Mouse (Mus musculus): ENCODE measurements around the gene Frmd8. TPM values are rescaled to one million over a fixed set of nuclear protein-coding genes. Genes with fewer than 3 reads are reported as not detected.

The Frmd8 gene
- total and polyA plus RNA-seq, 2 experiments from 2014 or later: 8.5 to 10.3 TPM

DNA sequence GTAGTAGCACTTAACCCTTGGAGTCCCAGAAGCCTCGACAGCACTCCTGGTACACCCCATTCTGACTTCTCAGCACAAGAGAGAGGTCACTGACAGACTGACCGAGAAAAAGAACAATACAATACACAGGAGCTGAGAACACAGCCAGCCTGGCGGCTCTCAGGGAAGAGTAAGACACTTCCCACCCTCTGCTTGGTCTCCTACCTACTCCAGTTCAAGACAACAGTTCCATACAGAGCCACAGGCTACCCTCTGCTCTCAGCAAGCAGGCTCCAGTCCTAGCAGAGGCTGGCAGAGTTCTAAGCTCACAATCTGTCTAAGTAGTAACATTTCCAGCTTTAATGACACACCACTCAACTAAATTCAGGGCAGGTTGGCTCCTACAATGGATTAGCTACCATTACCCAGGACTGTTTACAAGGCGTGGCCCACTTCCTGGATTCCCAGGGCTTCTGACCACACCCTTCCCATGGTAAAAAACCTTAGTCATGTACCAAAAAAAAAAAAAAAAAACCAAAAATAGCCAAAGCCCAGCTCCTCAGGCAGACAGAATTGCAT, 33.6 kb downstream of the Frmd8 start:
- H3K36me3 ChIP-seq (ENCODE audit: insufficient read depth): no peaks in the 10 kb centered on the region
- H3K4me1 ChIP-seq (ENCODE audit: insufficient read depth): peaks cover 11% of the 10 kb centered on the region
- DNase-seq (no peak), ATAC-seq (no peak)
- H3K4me2 ChIP-seq (ENCODE audit: low read depth): no peak overlapping the region
- WGBS: 59% methylated on average over 4 of the region's 4 CpGs
- no peak for TF ChIP-seq CTCF (IDR thresholded peaks at IDR 0.05; ENCODE audit: low read depth)
- no peak overlapping the region for H3K4me3 ChIP-seq (ENCODE audit: low read depth, low read length)
- H3K9ac ChIP-seq: no peak overlapping the region
- H3K9me3 ChIP-seq (ENCODE audit: low read length): no peaks in the 10 kb centered on the region
- H3K27ac ChIP-seq (ENCODE audit: low read depth, low read length): no peak overlapping the region
- H3K27me3 ChIP-seq (ENCODE audit: insufficient read depth, low read length): no peaks in the 10 kb centered on the region

DNA sequence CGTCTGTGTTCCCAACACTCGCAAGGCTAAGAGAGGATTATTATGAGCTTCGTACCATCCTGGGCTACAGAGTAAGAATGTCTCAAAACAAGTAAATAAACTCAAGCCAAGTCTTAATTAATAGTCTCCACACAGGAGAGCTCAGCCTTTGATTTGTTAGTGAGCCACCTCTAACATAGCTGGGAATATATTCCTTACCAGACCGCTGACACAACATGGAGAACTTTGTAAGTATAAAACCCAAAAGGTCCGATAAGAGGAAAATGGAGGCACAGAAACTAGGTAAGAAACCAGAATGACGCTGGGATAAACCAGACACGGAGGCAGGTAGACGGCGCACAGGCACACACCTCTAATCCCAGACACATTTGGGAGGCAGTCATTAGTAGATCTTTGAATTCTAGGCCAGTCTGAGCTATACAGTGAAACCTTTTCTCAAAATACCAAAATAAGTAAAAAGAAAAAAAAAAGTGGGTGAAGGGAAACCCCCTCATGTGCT, 34.1 kb downstream of the Frmd8 start:
- DNase-seq (no peak), ATAC-seq (no peak)
- H3K4me3 ChIP-seq (ENCODE audit: low read depth, low read length): no peak overlapping the region
- no peak for TF ChIP-seq CTCF (IDR thresholded peaks at IDR 0.05; ENCODE audit: low read depth)
- H3K9ac ChIP-seq: no peak overlapping the region
- no peaks in the 10 kb centered on the region for H3K27me3 ChIP-seq (ENCODE audit: insufficient read depth, low read length)
- H3K27ac ChIP-seq (ENCODE audit: low read depth, low read length): no peak overlapping the region
- H3K4me1 ChIP-seq (ENCODE audit: insufficient read depth): peaks cover 11% of the 10 kb centered on the region
- H3K9me3 ChIP-seq (ENCODE audit: low read length): no peaks in the 10 kb centered on the region
- H3K4me2 ChIP-seq (ENCODE audit: low read depth): no peak overlapping the region
- WGBS: 86% methylated on average over 9 of the region's 9 CpGs
- H3K36me3 ChIP-seq (ENCODE audit: insufficient read depth): no peaks in the 10 kb centered on the region

- no peak for DNase-seq
- H3K9me3 ChIP-seq (ENCODE audit: low read length): no peaks in the 10 kb centered on the region
- TF ChIP-seq CTCF (IDR thresholded peaks at IDR 0.05; ENCODE audit: low read depth): no peak
- H3K27me3 ChIP-seq (ENCODE audit: insufficient read depth, low read length): no peaks in the 10 kb centered on the region
- no peak overlapping the region for H3K4me2 ChIP-seq (ENCODE audit: low read depth)
- H3K27ac ChIP-seq (ENCODE audit: low read depth, low read length): no peak overlapping the region
- WGBS: 72% methylated on average over 18 of the region's 18 CpGs
- no peaks in the 10 kb centered on the region for H3K36me3 ChIP-seq (ENCODE audit: insufficient read depth)
- H3K4me1 ChIP-seq (ENCODE audit: insufficient read depth): peaks cover 9% of the 10 kb centered on the region
- H3K9ac ChIP-seq: no peak overlapping the region
- ATAC-seq: no peak
- no peak overlapping the region for H3K4me3 ChIP-seq (ENCODE audit: low read depth, low read length)
These were observed 34.8 kb downstream of the Frmd8 start for GRCm38 (mm10) chr19:5840086-5840889.

GRCm38 (mm10) chr19:5839317-5840085, 35.6 kb downstream of the Frmd8 start:
- Histone ChIP-seq H3K4me1 (ENCODE audit: insufficient read depth) (0 out of 2 replicates have a peak, but pooled peaks cover 2% of the 10 kb centered on the region), H3K9me3 (ENCODE audit: low read length) (no peaks in the 10 kb centered on the region), H3K4me2 (ENCODE audit: low read depth) (no peak overlapping the region), H3K36me3 (ENCODE audit: insufficient read depth) (no peaks in the 10 kb centered on the region), H3K4me3 (ENCODE audit: low read depth, low read length) (no peak overlapping the region), H3K9ac (no peak overlapping the region), H3K27me3 (ENCODE audit: insufficient read depth, low read length) (no peaks in the 10 kb centered on the region), H3K27ac (ENCODE audit: low read depth, low read length) (no peak overlapping the region)
- TF ChIP-seq CTCF (IDR thresholded peaks at IDR 0.05; ENCODE audit: low read depth): no peak
- ATAC-seq (no peak), DNase-seq (no peak)
- WGBS: 71% methylated on average over 14 of the region's 14 CpGs

DNA sequence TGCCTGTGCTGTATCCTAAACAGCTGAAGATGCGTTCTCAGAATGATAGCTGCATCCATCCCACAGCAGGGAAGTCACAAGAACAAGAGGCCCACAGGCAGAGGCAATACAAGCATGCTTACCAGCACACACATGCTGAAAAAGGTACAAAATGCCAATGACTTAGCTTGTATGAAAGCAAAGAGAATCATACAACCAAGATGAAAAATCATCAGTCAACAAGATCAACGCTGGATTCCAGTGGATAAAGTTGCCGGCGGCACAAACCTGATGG, 36.2 kb downstream of the Frmd8 start:
- 89% methylated on average over 4 of the region's 4 CpGs for WGBS
- no peak for ATAC-seq
- Histone ChIP-seq H3K27ac (ENCODE audit: low read depth, low read length) (no peak overlapping the region), H3K9ac (no peak overlapping the region), H3K36me3 (ENCODE audit: insufficient read depth) (no peaks in the 10 kb centered on the region), H3K4me2 (ENCODE audit: low read depth) (no peak overlapping the region), H3K4me3 (ENCODE audit: low read depth, low read length) (no peak overlapping the region), H3K4me1 (ENCODE audit: insufficient read depth) (no peaks in the 10 kb centered on the region), H3K27me3 (ENCODE audit: insufficient read depth, low read length) (no peaks in the 10 kb centered on the region), H3K9me3 (ENCODE audit: low read length) (no peaks in the 10 kb centered on the region)
- DNase-seq: no peak
- no peak for TF ChIP-seq CTCF (IDR thresholded peaks at IDR 0.05; ENCODE audit: low read depth)

- no peaks in the 10 kb centered on the region for H3K4me1 ChIP-seq (ENCODE audit: insufficient read depth)
- H3K27ac ChIP-seq (ENCODE audit: low read depth, low read length): no peak overlapping the region
- no peak overlapping the region for H3K4me3 ChIP-seq (ENCODE audit: low read depth, low read length)
- no peak for TF ChIP-seq CTCF (IDR thresholded peaks at IDR 0.05; ENCODE audit: low read depth)
- no peaks in the 10 kb centered on the region for H3K36me3 ChIP-seq (ENCODE audit: insufficient read depth)
- ATAC-seq (no peak), DNase-seq (no peak)
- no peaks in the 10 kb centered on the region for H3K27me3 ChIP-seq (ENCODE audit: insufficient read depth, low read length)
- 74% methylated on average over 12 of the region's 12 CpGs for WGBS
- H3K9ac ChIP-seq: no peak overlapping the region
- H3K9me3 ChIP-seq (ENCODE audit: low read length): no peaks in the 10 kb centered on the region
- no peak overlapping the region for H3K4me2 ChIP-seq (ENCODE audit: low read depth)
These were observed 36.8 kb downstream of the Frmd8 start for GRCm38 (mm10) chr19:5838136-5838891.
